Mouse (Mus musculus) ovary, postnatal 14 days (tissue): ENCODE results near the gene Gfod1.

Experiments used
- DNase-seq: peaks from one replicate; pipeline ENCODE4 v3.0.0; 2022; ENCODE audit warnings: low spot score

Gfod1 gene

DNA sequence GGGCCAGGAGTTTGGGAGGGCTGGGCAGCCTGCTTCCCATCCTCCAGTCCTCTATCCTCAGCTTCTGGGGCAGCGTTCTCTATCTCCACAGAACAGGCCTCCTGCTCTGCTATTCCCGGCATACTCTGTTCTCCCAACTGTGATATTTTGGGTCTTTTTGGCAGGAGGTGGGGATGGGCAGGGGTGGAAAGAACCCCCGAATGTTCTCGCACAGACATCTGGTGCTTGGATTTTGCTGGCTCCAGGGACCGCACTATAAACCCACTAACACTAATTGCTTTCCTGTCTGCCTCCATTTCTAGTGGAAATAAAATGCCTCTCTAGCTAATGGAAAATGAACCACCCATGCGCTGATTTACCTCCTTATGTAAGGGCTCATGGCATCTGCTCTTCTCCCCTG lies 73.7 kb downstream of the Gfod1 start:
- no peak for DNase-seq

DNA sequence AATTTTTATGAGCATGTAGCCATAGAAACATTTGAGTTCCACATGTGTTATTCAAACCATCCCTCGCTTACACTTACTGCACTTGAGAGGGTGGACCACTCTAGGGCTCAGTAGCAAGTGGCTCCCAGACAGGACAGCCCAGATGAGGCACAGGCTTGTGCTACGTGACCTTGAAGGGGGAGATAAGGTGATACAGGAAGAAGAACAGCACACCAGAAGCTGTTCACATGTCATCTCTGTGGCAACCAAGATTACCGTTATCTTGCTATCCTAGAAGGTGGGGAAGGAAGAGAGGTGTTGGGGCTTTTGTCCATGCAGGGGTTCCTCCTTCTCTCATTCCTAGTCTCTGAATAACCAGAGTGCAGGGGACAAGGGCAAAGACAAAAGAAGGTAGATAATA lies 74.2 kb downstream of the Gfod1 start:
- DNase-seq: no peak

DNA sequence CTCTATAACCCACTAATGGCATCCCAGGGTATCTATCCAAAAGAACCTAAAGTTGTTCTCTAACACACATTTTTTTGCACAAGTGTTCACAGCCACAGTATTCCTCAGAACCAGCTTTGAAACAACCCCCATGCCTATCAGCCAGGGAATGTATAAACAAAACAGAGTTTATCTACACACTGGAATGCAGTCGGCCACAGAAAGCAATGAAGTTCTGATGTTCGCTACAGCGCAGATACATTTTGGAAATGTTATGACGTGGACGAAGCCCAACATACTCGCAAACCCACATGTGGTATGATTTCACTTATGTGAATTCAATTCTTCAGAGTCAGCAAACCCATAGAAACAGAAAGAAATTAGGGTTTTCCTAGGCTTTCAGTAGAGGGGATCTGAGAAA lies 75.8 kb downstream of the Gfod1 start:
- DNase-seq: no peak

DNA sequence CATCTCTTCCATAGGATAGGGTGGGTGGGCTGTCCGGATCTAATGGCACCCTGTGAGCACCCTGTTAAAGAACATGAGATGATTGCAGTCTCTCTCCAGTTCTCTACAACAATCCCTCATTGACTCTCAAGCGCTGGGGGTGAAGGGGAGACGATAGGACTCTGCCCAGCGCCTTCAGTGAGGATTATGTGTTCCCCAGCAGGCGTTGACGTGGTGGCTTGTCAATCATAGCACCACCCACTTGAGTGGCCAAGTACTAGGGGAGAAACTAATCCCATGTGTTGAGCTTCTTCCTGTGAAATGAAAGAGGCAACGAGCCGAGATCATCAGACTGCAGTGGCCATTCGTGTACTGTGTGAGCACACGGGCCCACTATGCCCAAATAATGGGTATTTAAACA lies 77.9 kb downstream of the Gfod1 start:
- no peak for DNase-seq

DNA sequence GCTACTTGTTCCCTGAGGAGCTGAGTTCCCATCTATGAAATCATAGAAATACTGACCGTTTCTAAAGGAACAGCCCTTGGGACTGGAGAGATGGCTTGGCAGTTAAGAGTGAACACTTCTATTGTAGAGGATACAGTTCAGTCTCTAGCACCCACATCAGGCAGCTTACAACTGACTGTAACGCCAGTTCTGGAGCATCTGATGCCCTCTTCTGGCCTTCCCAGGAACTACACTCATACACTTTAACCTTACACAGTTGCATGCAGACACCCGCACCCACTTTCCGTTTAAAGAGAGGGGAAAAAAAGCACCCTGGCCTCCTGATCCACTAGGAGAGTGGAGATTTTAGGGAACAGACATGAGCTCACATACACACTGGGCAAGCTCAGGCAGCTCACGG lies 78.8 kb downstream of the Gfod1 start:
- no peak for DNase-seq

DNA sequence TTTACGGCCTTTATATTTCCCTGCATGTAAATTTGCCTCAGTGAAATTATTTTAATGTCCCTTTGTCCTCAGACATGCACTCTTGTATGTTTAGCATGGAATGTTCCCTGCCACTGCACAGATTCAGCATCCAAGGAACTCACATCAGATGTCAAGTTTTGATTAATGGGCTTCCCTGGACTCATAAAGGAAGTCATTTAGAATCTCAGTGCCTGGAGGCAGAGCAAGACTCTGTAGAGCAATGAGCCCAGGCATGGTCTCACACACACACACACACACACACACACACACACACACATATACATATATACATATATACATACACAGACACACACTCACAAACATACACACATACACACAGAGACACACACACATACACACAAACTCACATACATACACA lies 81.9 kb downstream of the Gfod1 start:
- DNase-seq: no peak

DNA sequence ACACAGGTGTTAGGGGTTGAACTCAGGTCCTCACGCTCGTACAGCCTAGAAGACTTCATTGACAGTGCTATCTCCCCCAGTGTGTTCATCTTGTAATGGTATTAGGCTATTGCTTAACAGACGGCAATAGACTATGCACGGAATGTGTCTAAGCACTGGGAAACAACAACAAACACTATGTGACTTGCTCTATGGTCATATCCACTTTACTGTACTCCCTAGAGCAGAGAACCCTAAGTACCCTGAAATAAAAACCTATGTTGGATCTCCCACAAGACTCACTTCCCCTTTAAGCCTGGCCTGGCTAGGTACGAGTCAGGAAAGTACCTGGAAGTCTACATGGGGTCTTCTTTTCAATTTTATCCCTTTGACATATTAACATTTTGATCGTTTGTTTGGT lies 82.7 kb downstream of the Gfod1 start:
- DNase-seq: no peak

DNA sequence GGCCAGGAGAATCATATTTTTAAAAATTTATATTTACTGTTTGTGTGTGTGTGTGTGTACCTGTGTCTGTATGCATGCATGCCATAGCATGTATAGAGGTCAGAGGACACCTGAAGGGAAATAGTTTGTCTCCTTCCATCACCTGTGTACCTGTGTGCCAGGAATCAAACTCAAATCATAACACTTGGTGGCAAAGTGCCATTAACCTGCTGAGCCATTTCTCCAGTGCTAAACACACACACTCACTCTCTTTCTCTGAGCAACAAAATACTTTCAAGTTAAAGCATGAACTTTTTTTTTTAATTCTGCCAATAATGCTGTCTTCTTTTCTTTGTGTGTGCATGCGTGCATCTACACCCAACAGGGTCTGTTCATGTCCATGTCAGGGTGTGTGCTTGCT lies 83.3 kb downstream of the Gfod1 start:
- DNase-seq: no peak

DNA sequence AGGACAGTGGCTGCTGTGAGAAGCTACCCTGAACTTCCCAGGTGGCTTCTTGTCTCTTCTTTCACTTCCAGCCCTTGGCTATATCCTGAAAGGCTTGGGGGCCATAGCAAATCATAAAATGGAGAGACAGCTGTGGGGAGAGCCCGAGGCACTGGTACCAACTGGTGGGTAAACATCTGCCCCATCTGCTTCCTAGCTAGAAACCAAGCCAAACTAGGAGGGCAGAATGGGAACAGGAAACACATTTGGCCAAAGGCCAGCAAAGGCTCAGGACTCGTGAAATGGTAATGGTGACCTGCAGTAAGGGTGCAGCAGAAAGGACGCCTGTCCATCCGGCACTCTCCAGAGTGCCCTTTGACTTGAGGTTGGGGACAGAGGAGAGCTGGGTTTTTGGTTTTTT lies 85.2 kb downstream of the Gfod1 start:
- DNase-seq: no peak

DNA sequence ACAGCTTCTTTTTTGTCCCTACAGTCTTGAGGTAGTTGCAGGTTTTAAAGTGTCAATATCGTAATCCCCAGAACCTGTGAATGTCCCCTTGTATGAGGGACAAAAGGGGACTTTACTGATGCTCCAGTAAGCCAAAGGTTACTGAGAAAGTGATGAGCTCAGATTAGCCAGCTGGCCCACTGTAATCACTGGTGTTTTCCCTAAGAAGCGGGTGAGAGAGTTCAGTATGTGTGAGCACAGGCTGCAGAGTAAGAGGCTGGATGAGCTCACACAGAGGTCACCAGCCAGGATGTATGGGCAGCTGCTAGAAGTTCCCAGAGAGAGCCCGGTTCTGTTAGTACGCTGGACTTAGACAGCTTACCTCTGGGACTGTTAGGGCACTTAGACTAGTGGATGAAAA lies 85.7 kb downstream of the Gfod1 start:
- DNase-seq: no peak

DNA sequence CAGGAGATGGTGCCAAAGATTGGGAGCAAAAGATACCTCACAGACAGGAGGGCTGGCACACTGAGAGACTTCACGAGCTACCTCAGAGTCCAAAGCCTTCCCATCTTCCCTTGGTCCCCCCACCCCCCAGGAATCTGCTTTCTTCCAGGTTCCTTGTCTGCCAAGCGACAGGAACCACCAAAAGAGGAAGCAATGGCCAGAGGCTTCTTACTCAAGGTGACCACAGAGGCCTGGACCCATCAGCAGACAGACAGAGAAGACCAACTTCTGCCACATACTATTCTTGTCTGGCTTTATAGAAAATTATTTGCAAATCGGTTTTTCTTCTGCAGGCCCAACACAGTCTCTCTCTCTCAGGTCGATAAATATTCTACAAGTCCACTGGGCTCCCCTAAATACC lies 86.3 kb downstream of the Gfod1 start:
- no peak for DNase-seq

DNA sequence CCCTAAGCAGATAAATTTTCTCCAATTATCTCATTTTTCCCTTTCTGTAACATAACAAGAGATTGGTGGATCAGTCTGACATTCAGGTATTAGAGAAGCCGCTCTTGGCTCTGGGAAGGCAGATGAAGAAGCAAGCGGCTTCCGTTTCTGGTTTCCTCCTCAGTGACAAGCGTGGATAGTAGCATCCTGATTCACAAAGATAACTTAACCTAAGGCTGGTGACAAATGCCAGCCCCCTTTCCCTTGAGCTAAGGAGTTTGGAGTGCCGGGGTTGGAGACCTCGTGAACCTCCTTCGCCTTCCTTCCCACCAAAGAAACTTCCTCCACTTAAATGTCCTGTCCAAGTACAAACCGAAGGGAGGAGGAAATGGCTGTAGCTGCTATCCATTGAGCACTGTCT lies 86.9 kb downstream of the Gfod1 start:
- no peak for DNase-seq

DNA sequence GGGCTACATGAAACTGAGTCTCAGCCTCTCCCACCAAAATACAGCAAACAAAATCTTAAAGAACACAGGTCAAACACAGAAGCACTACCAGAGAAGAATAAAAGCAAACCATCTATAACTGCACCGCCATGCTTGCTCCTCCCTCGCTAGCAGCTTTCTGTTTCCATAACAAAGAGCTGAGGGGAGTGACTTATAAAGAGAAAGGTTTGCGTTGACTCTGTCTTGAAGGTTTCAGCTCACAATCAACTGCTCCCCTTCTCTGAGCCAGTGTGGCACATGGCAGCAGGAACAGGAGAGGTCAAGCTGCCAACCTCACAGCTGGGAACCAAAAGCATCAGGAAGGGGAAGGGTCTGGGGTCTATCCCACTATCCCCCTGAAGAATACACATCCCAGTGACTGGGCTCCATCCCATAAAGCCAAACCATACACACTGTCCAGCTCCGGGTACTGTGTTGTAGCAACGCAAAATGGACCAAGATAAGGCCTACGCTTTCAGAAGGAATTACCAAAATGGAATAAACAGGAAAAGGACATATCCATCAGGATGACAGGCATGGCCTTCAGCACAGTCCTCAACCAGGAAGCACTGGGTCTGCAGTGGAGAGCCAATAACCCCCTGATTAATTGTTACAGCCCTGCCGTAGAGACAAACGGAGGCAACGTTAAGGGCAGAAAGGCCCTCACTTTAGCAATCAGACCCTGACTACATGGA lies 87.8 kb downstream of the Gfod1 start:
- DNase-seq: no peak

DNA sequence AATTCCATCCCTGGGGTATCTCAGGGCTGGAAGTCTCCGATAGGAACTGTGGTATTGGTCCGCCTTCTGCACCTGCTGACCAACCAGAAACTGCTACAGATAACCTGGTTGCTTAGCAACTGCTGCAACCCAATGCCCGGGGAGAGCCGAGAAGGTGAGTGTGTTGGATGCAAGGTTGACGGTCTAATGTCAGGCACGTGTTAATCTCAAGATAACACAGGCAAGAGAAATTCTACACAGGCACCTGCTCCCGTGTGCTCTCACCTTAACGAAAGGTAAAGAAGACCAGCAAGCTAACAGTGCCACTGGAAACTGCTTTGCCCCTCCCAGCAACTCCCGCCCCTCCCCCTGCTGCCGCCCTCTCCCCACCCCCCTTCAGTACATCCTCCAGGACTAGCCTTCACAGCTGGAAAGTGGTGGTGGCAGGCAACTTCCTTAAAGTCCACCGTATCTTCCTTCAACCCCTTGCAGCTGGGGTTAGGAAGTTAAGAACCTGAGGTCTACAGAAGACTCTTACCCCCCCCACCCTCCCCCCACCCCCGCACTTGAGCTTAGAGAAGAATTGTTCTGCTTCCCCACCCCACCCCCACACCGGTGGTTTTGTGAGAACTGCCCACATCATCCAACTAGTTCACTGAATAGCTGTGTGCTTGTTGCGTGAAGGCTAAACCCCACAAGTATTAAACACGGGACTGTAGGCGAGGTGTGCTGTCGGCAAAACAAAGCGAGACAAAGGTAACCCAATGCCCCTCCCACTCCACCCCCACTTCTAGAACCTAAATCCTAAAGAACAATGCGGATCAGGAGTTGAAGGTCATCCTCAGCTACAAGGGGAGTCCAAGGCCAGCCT lies 88.6 kb downstream of the Gfod1 start:
- no peak for DNase-seq

DNA sequence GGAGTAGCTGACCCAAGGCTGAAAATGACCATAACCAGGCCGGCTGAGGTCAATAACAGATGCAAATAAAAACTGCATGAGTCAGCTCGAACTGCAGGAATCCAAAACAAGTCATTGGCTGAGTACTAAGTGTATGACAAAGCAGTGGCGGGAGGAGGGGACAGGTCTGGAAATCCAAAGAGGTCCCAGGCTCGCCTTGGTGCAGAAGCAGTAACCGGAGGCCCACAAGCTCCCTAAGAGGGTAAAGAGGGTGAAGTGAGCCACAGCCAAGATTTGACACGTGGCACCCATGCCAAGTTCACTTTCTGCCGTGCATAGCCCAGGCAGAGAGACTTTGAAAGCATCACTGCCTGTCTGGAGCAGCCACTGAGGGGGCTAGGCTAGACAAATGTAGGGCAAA lies 91.6 kb downstream of the Gfod1 start:
- DNase-seq: no peak

DNA sequence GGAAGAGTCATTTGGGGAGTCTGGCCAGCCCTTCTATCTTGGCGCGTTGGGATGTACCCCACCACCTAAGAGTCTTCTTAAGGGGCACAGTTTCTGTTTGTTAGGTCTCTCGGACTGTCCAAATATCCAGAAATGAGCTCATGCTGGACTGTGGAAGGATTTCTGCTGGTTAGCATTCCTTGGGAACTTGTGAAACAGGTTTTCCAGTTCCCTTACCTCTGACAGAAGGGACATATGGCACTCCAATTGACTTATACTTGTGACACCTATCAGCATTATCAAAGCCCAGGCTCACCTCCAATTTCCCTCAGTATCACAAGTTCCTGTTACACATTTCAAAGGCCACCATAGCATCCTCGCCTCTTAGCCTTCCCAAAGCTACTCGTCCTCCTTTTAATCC lies 93.0 kb downstream of the Gfod1 start:
- no peak for DNase-seq

DNA sequence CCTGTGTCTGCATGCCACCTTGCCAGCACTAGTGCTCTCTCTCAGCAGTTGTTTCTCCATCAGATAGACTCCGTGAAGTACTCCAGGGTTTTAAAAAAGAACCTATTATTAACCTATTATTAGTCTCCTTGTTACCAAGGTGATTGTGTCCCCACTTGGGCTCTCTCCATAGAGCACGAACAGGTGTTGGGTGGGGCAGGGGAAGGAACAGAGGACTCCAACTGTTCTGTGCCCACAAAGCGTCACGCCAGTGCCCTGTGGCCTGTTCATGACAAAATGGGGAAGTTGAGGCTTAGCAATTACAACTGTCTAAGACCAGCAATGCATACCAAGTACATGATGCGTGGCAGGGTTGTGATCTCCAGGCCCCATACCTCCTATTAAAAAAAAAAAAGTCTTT lies 94.4 kb downstream of the Gfod1 start:
- DNase-seq: no peak

DNA sequence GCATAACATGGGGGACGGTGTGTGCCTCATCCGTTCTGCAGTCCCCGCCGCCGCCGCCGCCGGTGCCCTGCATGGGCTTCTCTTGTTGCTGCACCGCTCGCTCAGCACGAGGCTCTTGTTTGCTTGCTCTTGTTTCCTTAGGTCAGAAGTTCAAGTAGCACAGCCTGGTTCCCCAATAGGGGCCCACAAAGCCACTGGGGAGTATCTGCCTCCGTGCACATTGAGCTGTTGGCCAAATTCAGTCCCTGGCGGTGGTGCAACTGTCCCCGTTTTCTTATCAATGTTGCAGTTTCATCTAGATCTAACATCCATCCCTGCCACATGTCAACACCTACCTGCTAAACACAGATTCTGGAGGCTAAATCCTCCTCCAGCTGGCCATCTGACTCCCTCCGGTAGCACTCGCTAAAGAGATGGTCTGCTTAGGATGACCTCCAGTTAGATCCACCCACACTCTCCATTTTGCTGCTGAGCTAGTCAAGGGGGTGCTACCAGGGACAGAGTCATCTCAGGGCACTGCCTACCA lies 95.0 kb downstream of the Gfod1 start:
- DNase-seq: no peak

DNA sequence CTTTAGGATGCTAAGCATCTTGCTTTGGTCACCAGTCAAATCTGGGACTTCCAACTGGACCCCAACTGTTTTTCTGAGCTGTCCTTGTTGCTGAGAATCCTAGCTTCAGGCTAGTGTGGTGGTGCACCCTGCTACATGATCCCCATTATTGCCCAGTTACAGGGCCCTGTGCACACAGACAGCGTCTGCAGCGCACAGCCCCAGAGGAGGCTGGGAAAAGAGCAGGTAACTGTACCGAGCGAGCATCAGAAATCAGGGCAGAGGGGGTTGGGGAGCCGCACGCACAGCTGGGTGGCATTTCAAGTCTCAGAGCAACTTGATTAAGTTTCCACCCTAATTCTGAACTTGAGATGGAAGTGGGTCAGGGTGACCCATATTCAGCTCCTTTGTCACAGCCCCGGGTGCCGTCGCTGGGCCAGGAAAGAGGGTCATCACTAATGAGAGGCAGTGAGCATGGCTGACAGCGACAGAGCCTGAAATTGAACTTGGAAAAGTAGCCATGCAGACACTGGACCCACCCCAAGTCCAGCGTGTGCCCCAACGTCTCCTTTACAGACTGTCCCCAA lies 97.8 kb downstream of the Gfod1 start:
- no peak for DNase-seq

DNA sequence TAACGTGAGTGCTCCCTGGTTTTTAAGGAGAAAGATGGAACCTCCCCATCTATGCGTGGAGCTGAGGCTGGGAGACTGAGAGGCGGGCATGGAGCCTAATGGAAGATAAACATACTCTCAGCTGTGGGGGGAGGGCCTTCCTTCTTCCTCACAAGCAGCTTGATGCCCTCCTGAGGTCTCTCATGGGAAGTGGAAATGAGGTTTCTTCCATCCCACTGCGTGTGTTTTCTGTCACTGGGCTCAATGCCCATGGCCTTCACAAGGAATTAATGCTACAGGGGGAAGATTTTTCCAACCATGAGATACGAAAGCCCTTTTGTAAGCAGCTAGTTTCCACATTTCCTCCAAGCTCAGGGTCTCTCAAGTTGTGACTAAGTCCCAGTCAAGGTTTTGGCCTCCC lies 100.3 kb downstream of the Gfod1 start:
- DNase-seq: no peak

DNA sequence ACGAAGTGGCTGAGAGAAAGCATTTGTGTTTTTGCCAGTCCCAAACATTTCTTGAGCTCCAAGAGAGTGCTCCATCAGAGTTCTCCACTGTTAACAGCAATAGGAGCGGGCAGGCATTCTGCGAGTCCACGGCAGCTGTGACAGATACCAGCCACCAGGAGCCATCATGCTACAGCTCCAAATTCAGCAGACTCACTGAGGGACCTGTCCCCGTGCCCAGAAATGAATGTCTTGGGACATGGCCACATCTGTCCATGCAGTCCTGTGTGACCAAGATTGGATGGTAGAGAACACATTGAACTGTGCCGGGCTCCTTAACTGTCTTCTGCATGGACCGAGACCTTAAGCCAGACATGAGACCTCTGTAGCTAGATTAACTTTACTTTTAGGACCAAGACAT lies 100.7 kb downstream of the Gfod1 start:
- DNase-seq: no peak

DNA sequence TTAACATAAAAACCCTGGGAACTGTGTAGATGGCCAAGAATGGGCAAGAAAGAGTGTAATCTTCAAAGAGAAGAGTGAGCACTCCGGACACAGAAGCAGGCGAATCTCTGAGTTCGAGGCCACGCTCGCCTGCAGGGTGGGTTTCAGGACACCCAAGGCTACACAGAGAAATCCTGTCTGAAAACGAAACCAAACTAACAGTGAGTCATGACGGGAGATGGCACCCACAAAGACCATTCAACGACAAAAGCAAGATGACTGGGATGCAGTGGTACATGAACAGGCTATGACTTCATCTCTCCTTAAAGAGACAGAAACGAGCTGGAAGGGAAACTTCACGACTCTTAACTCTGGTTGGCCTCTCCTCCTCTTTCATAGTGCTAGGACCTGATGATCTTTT lies 101.6 kb downstream of the Gfod1 start:
- DNase-seq: no peak

DNA sequence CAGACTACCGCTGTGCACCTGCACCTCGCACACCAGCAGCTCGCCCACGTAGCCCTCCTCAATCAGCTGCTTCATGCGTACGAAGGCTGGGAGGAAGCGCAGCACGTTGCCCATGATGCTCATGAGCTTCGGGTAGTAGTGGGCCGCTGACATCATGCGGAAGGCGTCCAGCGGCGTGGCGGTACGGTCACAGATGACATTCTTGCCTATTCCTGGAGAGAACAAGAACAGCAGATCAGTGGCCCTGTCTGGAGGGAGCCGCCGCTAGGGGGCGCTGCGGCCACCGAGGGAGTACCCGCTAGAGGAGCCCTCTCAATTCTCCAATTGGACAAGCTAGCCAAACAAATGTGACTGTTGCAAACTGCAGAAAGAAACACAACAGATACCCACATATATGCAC lies 102.9 kb downstream of the Gfod1 start:
- no peak for DNase-seq
